Mouse (Mus musculus) MEL (cell line): ENCODE data around the gene Etnk2. TPM values are rescaled to one million over a fixed set of nuclear protein-coding genes. Genes with fewer than 3 reads are reported as not detected.

Experiments used
- DNase-seq: peaks from one replicate; pipeline ENCODE4 v3.0.0; 2011; ENCODE audit warnings: low read depth, low spot score
- H3K27ac ChIP-seq: 2 replicates; pipeline ENCODE4 v1.5.1; 2012; ENCODE audit warnings: low read depth, mild to moderate bottlenecking, control low read depth, low read length, moderate library complexity; ENCODE audit not compliant: control insufficient read depth
- H3K27me3 ChIP-seq, 2 experiments: fragments of 150-350 bp in 1 of 2; sonication (generic) in 1 of 2; 2 replicates each; pipeline ENCODE4 v1.6.1; 2012; ENCODE audit warnings: low read length in 2 of 2, mild to moderate bottlenecking in 2 of 2, improper control_type of control experiment in 1 of 2, moderate library complexity in 1 of 2; ENCODE audit not compliant: insufficient read depth in 2 of 2, control insufficient read depth in 1 of 2
- H3K36me3 ChIP-seq, 2 experiments: 2 replicates each; pipeline ENCODE4 v1.6.1; 2012 to 2014; ENCODE audit warnings: low read length in 2 of 2, improper control_type of control experiment in 1 of 2, inconsistent platforms in 1 of 2, mild to moderate bottlenecking in 1 of 2; ENCODE audit not compliant: insufficient read depth in 2 of 2, control insufficient read depth in 1 of 2
- H3K4me1 ChIP-seq, 2 experiments: fragments of 150-350 bp in 1 of 2; sonication (generic) in 1 of 2; 2 replicates each; pipeline ENCODE4 v1.6.1; 2012; ENCODE audit warnings: low read length in 2 of 2, improper control_type of control experiment in 1 of 2, mild to moderate bottlenecking in 1 of 2; ENCODE audit not compliant: insufficient read depth in 2 of 2, control insufficient read depth in 1 of 2
- H3K4me3 ChIP-seq, 2 experiments: fragments of 150-350 bp in 1 of 2; sonication (generic) in 1 of 2; 2 replicates each; pipeline ENCODE4 v1.5.1; 2012; ENCODE audit warnings: low read depth in 2 of 2, low read length in 2 of 2, mild to moderate bottlenecking in 2 of 2, moderate library complexity in 2 of 2, control low read depth in 1 of 2, improper control_type of control experiment in 1 of 2; ENCODE audit not compliant: control insufficient read depth in 1 of 2, insufficient read depth in 1 of 2
- H3K79me2 ChIP-seq: 2 replicates; pipeline ENCODE4 v1.6.1; 2012; ENCODE audit warnings: mild to moderate bottlenecking, low read length, moderate library complexity; ENCODE audit not compliant: control insufficient read depth, poor library complexity, insufficient read depth
- H3K9ac ChIP-seq: 2 replicates; pipeline ENCODE4 v1.6.1; 2012; ENCODE audit warnings: low read depth, mild to moderate bottlenecking, control low read depth, low read length, moderate library complexity; ENCODE audit not compliant: control insufficient read depth, poor library complexity, severe bottlenecking
- H3K9me3 ChIP-seq: fragments of 150-350 bp; sonication (generic); replicated peaks from 2 replicates; pipeline ENCODE4 v1.6.1; 2012; ENCODE audit warnings: mild to moderate bottlenecking, low read length, improper control_type of control experiment, moderate library complexity; ENCODE audit not compliant: insufficient read depth
- BHLHE40 ChIP-seq: IDR thresholded peaks from 2 replicates; pipeline ENCODE4 v1.6.1; 2012; ENCODE audit warnings: low read depth, mild to moderate bottlenecking, inconsistent platforms, low read length, improper control_type of control experiment, borderline replicate concordance
- ETS1 ChIP-seq: IDR thresholded peaks from 2 replicates; pipeline ENCODE4 v1.6.1; 2012; ENCODE audit warnings: low read depth, mild to moderate bottlenecking, inconsistent platforms, low read length, improper control_type of control experiment, moderate library complexity
- HCFC1 ChIP-seq: IDR thresholded peaks from 2 replicates; pipeline ENCODE4 v1.6.1; 2012; ENCODE audit warnings: low read depth, mild to moderate bottlenecking, inconsistent platforms, low read length, improper control_type of control experiment, moderate library complexity
- JUND ChIP-seq: IDR thresholded peaks from 2 replicates; pipeline ENCODE4 v1.6.1; 2011; ENCODE audit warnings: low read depth, mild to moderate bottlenecking, improper control_type of control experiment, low read length
- MAZ ChIP-seq: IDR thresholded peaks from 2 replicates; pipeline ENCODE4 v1.6.1; 2012; ENCODE audit warnings: low read depth, mild to moderate bottlenecking, inconsistent platforms, low read length, improper control_type of control experiment
- MEF2A ChIP-seq: IDR thresholded peaks from 2 replicates; pipeline ENCODE4 v1.6.1; 2014; ENCODE audit warnings: low read depth, mild to moderate bottlenecking, inconsistent platforms, low read length, improper control_type of control experiment; ENCODE audit not compliant: poor library complexity, insufficient replicate concordance, severe bottlenecking; ENCODE audit errors: extremely low read depth
- MXI1 ChIP-seq: IDR thresholded peaks from 2 replicates; pipeline ENCODE4 v1.6.1; 2011; ENCODE audit warnings: mild to moderate bottlenecking, low read depth, low read length, improper control_type of control experiment
- MYB ChIP-seq: IDR thresholded peaks from 2 replicates; pipeline ENCODE4 v1.6.1; 2011; ENCODE audit warnings: mild to moderate bottlenecking, low read depth, low read length, improper control_type of control experiment
- NRF1 ChIP-seq: IDR thresholded peaks from 2 replicates; pipeline ENCODE4 v1.6.1; 2014; ENCODE audit warnings: low read depth, mild to moderate bottlenecking, inconsistent platforms, low read length, improper control_type of control experiment, moderate library complexity; ENCODE audit not compliant: poor library complexity, insufficient read depth, severe bottlenecking
- RAD21 ChIP-seq: IDR thresholded peaks from 2 replicates; pipeline ENCODE4 v1.6.1; 2011; ENCODE audit warnings: mild to moderate bottlenecking, low read depth, low read length, improper control_type of control experiment
- RCOR1 ChIP-seq: IDR thresholded peaks from 2 replicates; pipeline ENCODE4 v1.6.1; 2012; ENCODE audit warnings: low read depth, mild to moderate bottlenecking, inconsistent platforms, low read length, improper control_type of control experiment
- SIN3A ChIP-seq: IDR thresholded peaks from 2 replicates; pipeline ENCODE4 v1.6.1; 2012; ENCODE audit warnings: low read length, improper control_type of control experiment, inconsistent platforms
- SMC3 ChIP-seq: IDR thresholded peaks from 2 replicates; pipeline ENCODE4 v1.6.1; 2011; ENCODE audit warnings: low read depth, low read length, improper control_type of control experiment
- ZMIZ1 ChIP-seq: IDR thresholded peaks from 2 replicates; pipeline ENCODE4 v1.6.1; 2012; ENCODE audit warnings: low read depth, mild to moderate bottlenecking, inconsistent platforms, low read length, improper control_type of control experiment, moderate library complexity
- ZNF384 ChIP-seq: IDR thresholded peaks from 2 replicates; pipeline ENCODE4 v1.6.1; 2012; ENCODE audit warnings: low read depth, mild to moderate bottlenecking, inconsistent platforms, low read length, improper control_type of control experiment
- polyA plus RNA-seq, 2 experiments: library from polyadenylated mRNA; stranded (reverse) in 1 of 2; unstranded in 1 of 2; fragments of >175 nt in 1 of 2; fragments of >200 nt in 1 of 2; gene quantifications; 2 replicates each; pipeline versions ENCODE4 v1.2.1 to v1.2.4; 2012; ENCODE audit warnings: low replicate concordance in 2 of 2, low read depth in 1 of 2; ENCODE audit not compliant: insufficient read length in 2 of 2, insufficient read depth in 1 of 2, missing spikeins in 1 of 2
- total RNA-seq: library from RNA; depleted of rRNA; stranded (reverse); fragments of 300-350 nt; gene quantifications from 2 replicates; pipeline ENCODE4 v1.2.3, GENCODE M21; 2012

Gene Etnk2
- total and polyA plus RNA-seq, 3 experiments, result 0.06 to 0.08 TPM; not detected in 1

DNA sequence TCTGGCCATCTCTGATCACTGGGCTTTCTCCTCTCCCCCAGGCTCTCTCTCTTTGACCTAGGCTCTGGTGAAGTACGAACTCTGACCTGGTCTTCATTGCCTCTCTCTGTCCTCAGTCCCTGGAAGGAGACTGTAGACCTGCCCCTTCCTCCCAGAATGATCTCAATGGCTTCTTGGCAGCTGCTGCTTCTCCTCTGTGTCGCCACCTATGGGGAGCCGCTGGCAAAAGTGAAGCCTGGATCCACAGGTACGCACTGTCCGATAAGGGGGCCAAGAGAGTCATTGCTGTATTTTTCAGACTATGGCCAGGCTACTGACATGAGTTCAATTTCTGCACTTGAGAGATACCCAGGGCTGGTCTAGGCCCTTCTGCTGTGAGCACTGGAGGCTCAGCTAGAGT is 36.3 kb upstream of the Etnk2 start:
- H3K27me3 ChIP-seq, result peaks cover 2 to 8% of the 10 kb centered on the region in 2 experiments; a peak in 3 of 4 replicates

DNA sequence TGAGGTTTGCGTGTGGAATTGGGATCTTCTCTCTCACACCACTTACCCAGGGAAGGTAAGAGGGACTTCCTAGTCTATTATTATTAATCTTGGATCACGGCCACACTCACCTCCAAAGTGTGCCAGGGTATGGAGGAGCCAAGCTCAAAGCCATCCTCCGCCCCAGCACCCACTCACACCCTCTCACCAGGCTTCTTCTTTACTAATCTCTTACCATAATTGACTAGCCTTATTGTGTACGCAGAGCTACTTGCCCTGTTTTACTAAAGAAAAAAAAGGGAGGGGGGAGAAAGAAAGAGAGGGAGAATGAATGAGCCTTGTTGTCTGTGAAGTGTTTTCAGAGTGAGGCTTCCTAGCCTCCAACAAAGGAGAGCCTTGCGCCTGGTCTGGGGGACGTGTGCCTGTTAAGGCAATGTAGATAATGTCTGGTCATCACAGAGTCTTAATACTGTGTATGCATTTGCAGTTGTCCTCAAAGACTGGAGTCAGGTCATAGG is 35.0 kb upstream of the Etnk2 start:
- Histone ChIP-seq H3K9ac (no peak overlapping the region), H3K36me3 (no peaks in the 10 kb centered on the region), H3K4me3 (no peak overlapping the region), H3K79me2 (no peaks in the 10 kb centered on the region), H3K9me3 (no peaks in the 10 kb centered on the region), H3K27ac (no peak overlapping the region), H3K4me1 (no peaks in the 10 kb centered on the region), H3K27me3 (peaks cover 2 to 6% of the 10 kb centered on the region in 2 experiments; a peak in 3 of 4 replicates)
- no peak for TF ChIP-seq MXI1
- no peak for TF ChIP-seq RAD21
- TF ChIP-seq RCOR1, result no peak
- TF ChIP-seq ETS1, result no peak
- TF ChIP-seq ZNF384, result no peak
- no peak for TF ChIP-seq JUND
- TF ChIP-seq BHLHE40, result no peak
- TF ChIP-seq NRF1, result no peak
- TF ChIP-seq SIN3A, result no peak
- TF ChIP-seq MEF2A, result no peak
- TF ChIP-seq MYB, result no peak
- no peak for TF ChIP-seq HCFC1
- TF ChIP-seq MAZ, result no peak
- no peak for TF ChIP-seq SMC3
- no peak for TF ChIP-seq ZMIZ1
- no peak for DNase-seq

More for the DNA sequence above, 36.3 kb upstream of the Etnk2 start:
- TF ChIP-seq NRF1 (no peak), MAZ (no peak), RAD21 (no peak), ZMIZ1 (no peak)
- Histone ChIP-seq H3K4me1 (no peaks in the 10 kb centered on the region), H3K9ac (no peak overlapping the region), H3K27ac (no peak overlapping the region), H3K36me3 (no peaks in the 10 kb centered on the region), H3K4me3 (no peak overlapping the region), H3K79me2 (no peaks in the 10 kb centered on the region), H3K9me3 (no peaks in the 10 kb centered on the region)
- no peak for DNase-seq
